Mouse (Mus musculus) kidney, adult 2 months (tissue): ENCODE results near the gene Thbs4.

Source experiments
- CTCF ChIP-seq: fragments of 200-500 bp; conservative IDR thresholded peaks from 2 replicates; pipeline ENCODE4 v1.5.1; 2011; ENCODE audit warnings: low read depth, mild to moderate bottlenecking, control low read depth, low read length, moderate library complexity, mixed read lengths; ENCODE audit not compliant: insufficient read depth, insufficient read length
- POLR2A ChIP-seq: fragments of 200-500 bp; IDR thresholded peaks from one replicate; pipeline ENCODE4 v1.6.1; 2011; ENCODE audit warnings: low read depth, low read length, control low read depth

GRCm38 (mm10) chr13:92733741-92734140 is 60.9 kb downstream of the Thbs4 start:
- TF ChIP-seq CTCF (no peak), POLR2A (no peak)
